Mouse (Mus musculus) spleen, postnatal 4 days (tissue): ENCODE measurements around the gene Crmp1.

ENCODE experiments used
- DNase-seq, 2 experiments: peaks; one replicate each; pipeline ENCODE4 v3.0.0; 2022; ENCODE audit warnings: low spot score in 2 of 2

Gene Crmp1

DNA sequence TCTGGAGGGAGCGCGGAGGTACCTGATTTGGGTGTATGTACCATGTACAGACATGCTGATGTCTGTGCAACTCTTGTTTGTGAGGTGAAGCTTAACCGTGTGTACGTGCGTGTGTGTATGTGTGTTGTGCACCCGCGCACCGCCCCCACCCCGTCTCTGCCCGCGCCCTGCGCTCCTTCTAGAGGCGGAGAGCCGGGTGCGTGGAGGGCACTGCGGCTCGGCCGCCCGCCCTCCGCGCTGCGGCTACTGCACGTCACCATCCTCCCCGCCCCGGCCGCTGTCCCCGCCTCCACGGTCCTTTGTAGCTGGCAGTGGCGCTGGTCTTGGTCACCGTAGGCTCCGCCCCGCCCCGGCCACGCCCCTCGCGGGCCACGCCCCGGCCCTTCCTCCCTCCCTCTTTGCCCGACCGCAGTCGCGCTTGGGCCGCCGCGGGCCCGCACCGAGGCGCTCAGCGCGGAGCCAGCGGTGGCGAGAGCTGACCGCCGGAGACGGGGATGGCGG lies at the start of gene Crmp1:
Gene Crmp1, plus strand, starts transcription at position 290 of the 501 bp plus-strand sequence.
- no peak for DNase-seq

GRCm38 (mm10) chr5:37196196-37196595 lies 45.5 kb upstream of the Crmp1 start:
- DNase-seq, result no peak

DNA sequence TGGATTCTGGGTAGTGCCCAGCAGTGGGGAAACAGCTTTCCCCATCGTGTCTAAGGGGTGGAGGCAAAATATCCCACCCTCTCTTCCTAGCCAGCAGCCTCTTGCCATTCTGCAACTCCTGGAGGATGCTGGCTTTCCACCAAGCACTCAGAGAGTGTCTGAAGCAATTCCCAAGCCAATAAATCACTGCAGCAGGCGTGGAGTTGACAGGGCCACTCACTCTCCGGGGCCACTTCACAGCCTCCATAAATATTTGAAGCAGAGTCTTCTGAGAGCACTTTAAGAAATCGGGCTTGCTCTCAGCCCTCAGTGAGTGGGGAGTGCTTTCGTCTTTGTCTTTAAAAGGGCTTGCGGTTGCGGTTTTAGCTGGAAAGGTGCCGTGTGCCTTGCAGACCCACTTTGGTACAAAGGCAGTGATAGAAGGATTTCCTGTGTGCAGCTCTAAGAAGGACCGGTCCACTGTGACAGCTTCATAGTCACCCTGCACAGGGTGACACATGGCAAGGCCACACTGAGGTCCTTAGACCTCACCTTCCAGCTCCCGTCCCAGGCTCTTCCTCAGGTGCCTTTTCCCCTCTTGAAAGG lies 45.0 kb upstream of the Crmp1 start:
- no peak for DNase-seq

DNA sequence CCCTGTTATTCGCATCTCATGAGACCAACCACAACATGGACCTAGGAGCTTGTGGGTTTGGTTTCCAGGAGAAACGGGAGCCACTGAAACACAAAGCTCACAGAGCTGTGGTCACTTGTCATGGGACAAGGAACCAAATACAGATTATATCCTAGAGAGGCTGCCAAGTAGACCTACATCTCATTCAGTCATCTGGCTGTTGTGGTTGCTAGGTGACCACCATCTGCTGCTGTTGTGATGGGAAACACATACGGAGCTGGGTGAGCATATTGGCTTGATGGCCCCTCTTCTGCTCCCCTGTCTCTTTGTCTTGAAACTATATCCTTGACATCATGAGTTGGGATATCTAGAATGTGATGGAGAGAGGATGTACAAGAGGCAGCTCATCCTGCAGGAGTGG lies 44.3 kb upstream of the Crmp1 start:
- DNase-seq, result no peak

- no peak for DNase-seq
Measured at GRCm38 (mm10) chr5:37198011-37198688, 43.6 kb upstream of the Crmp1 start.

- no peak for DNase-seq
Measured at GRCm38 (mm10) chr5:37202285-37202684, 39.5 kb upstream of the Crmp1 start.

DNA sequence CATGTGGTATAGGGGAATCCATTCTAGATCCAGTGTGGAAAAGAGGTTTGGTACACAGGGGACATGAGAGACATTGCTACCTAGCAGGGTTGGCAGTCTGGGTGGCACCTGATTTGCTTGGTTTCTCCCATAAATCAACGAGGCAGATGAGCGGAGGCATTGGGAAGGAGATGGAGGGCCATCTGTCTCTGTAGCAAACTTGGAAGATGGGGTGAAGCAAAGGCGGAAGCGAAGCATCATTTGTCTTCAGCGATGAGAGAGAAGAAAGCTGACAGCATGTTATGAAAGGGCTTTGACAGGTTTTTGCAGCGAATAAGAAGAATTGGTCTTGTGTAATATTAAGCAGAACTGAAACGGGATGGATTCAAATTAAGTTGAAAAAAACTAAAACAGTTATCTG lies 36.9 kb upstream of the Crmp1 start:
- DNase-seq, result no peak

GRCm38 (mm10) chr5:37205420-37205819 lies 36.3 kb upstream of the Crmp1 start:
- DNase-seq, result no peak

- DNase-seq, result no peak
Measured at GRCm38 (mm10) chr5:37206364-37206763, 35.4 kb upstream of the Crmp1 start.

GRCm38 (mm10) chr5:37212938-37213708 lies 28.6 kb upstream of the Crmp1 start:
- no peak for DNase-seq

GRCm38 (mm10) chr5:37213709-37214103 lies 28.0 kb upstream of the Crmp1 start:
- no peak for DNase-seq

DNA sequence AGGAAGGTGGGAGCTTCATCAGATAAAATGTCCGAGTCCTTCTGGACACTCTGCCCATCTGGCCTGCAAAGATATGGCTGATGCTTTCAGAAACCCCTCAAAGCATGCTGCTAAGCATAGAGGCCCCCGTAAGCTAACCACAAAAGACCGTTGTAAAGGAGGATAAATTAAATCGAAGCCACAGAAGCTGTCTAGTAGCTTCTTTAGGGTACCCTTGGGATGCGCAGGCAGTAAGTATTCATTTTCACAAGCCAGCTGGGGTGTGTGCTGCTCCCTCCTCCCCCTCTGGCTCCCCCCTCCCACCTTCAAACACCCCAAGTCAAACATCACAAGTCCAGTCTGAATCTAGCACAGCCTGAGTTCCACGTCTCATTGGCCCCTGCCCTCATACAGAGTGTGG lies 27.1 kb upstream of the Crmp1 start:
- DNase-seq, result no peak

DNA sequence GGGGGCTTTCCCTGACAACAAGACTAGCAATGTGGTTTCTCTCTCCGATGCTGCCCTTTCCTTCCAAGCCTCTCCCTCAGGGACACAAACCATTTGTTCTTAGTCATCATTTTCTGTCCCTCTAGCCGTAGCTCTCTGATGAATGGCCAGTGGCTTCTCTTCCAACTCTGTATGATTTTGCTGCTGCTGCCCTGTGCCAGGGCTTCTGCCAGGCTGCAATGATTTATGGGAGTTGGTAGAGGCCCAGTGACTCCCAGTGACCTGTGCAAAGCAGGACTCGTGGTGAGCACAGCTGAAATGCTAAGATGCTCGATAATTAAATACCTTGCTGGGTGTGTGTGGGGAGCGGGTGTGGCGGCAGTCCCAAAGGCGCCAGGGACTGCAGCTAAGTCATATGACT lies 26.5 kb upstream of the Crmp1 start:
- no peak for DNase-seq

DNA sequence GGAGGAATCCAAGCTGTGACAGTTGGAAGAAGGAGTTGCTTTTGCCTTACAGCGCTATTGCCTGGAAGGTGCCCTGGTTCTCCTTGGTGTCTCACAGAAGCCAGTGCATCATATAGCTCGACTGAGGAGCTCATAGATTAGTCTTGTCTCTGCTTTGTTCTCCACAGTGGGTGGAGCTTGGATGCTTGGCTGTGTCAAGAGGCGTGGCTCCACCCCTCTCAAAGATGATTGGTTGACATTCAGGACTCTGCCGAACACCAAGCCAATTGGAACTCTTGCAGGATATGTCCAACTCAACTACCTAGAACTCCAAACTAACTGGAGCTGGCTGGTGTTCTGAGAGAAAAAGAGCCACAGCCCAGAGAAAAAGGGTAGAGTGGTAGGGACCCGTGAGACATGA lies 22.1 kb upstream of the Crmp1 start:
- DNase-seq, result no peak

GRCm38 (mm10) chr5:37220575-37220974 lies 21.2 kb upstream of the Crmp1 start:
- no peak for DNase-seq

- DNase-seq, result no peak
Measured at GRCm38 (mm10) chr5:37221563-37221962, 20.2 kb upstream of the Crmp1 start.

GRCm38 (mm10) chr5:37222316-37222715 lies 19.4 kb upstream of the Crmp1 start:
- no peak for DNase-seq

DNA sequence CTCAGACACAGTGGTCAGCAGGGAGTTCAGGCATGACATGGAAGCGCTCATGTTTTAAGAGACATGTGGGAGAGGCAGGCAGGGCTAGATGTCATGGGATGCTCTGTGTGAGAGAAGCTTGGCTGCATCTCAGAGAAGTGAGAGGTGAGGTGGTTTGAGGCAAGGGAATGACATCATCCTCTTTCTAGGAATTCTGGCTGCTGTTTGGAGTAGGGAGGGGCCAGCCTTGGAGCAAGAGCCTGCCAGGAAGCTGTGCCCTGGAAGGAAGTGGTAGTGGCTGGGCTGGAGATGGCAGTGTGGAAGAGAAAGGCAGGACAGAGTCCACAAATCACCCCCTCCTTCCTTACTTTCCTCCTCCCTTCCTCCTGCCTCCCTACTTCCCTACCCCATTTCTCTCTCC lies 16.0 kb upstream of the Crmp1 start:
- no peak for DNase-seq

- DNase-seq, result no peak
Measured at GRCm38 (mm10) chr5:37227956-37228680, 13.6 kb upstream of the Crmp1 start.

- DNase-seq, result no peak
Measured at GRCm38 (mm10) chr5:37228894-37229293, 12.8 kb upstream of the Crmp1 start.

- DNase-seq, result no peak
Measured at GRCm38 (mm10) chr5:37233010-37233557, 8.7 kb upstream of the Crmp1 start.

DNA sequence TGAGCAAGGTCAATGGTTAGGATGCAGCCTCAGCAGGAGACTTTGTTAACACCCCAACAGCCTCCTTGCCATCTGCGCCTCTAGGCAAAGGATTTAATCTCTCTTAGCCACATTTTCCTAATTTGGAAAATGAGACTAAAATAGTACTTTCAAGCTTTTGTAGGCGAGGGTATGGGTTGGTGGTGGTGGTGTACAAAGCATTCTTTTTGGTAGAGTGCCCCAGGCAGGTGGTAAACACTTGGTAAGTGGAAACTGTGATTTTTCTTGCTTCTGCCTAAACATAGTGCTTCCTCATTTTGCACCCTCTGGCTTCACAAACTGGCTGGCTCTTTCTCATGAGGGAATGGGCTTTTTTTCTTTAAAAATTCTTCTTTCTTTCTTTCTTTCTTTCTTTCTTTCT lies 3.1 kb upstream of the Crmp1 start:
- DNase-seq, result no peak
